Mouse (Mus musculus) neural tube, embryonic 13.5 days (tissue): ENCODE measurements at regions not wholly inside any gene's neighbourhood (a gene's known extent, or its start where the extent isn't known, plus 50 kb on each side); places are given as distances from the start of the nearest gene placed in this dataset.

Experiments
- ATAC-seq: fragments of 200-750 bp; cut with Nextera tagmentation; 2 replicates; pipeline ENCODE4 v1.8.0; 2017; ENCODE audit warnings: low read depth, mild to moderate bottlenecking, moderate TSS enrichment, moderate library complexity
- H3K27ac ChIP-seq: fragments of 300-500 bp; sonication (generic); replicated peaks from 2 replicates; pipeline ENCODE4 v1.5.1; 2015; ENCODE audit warnings: moderate library complexity, mild to moderate bottlenecking, inconsistent platforms
- H3K27me3 ChIP-seq: fragments of 300-500 bp; sonication (generic); 2 replicates; pipeline ENCODE4 v1.6.1; 2015; ENCODE audit warnings: mild to moderate bottlenecking, inconsistent platforms
- H3K36me3 ChIP-seq: fragments of 300-500 bp; sonication (generic); 2 replicates; pipeline ENCODE4 v1.6.1; 2015; ENCODE audit warnings: mild to moderate bottlenecking, inconsistent platforms
- H3K4me1 ChIP-seq: fragments of 300-500 bp; sonication (generic); replicated peaks from 2 replicates; pipeline ENCODE4 v1.6.1; 2015; ENCODE audit warnings: inconsistent platforms
- H3K4me2 ChIP-seq: fragments of 300-500 bp; sonication (generic); 2 replicates; pipeline ENCODE4 v1.6.1; 2015; ENCODE audit warnings: inconsistent platforms, mild to moderate bottlenecking, moderate library complexity
- H3K4me3 ChIP-seq: fragments of 300-500 bp; sonication (generic); 2 replicates; pipeline ENCODE4 v1.5.1; 2015; ENCODE audit warnings: mild to moderate bottlenecking, inconsistent platforms
- H3K9ac ChIP-seq: fragments of 300-500 bp; sonication (generic); 2 replicates; pipeline ENCODE4 v1.6.1; 2015; ENCODE audit warnings: moderate library complexity, mild to moderate bottlenecking, inconsistent platforms
- H3K9me3 ChIP-seq: fragments of 300-500 bp; sonication (generic); 2 replicates; pipeline ENCODE4 v1.6.1; 2016; ENCODE audit warnings: inconsistent platforms
- WGBS: fragments of 180-500 bp; shearing (Covaris S2); methylation state at CpG from one replicate; pipeline ENCODE4 v1.1.7; 2015; 5-methylcytosine and 5-hydroxymethylcytosine counted together

- Histone ChIP-seq H3K27me3 (no peaks in the 10 kb centered on the region), H3K4me1 (no peaks in the 10 kb centered on the region), H3K4me2 (no peak overlapping the region), H3K9ac (no peak overlapping the region), H3K27ac (no peak overlapping the region), H3K4me3 (no peak overlapping the region), H3K36me3 (no peaks in the 10 kb centered on the region), H3K9me3 (no peaks in the 10 kb centered on the region)
- no peak for ATAC-seq
- 90% methylated on average over 7 of the region's 7 CpGs for WGBS
Measured at GRCm38 (mm10) chr15:61532808-61533207, 610.0 kb upstream of the A1bg start.

GRCm38 (mm10) chr15:61532040-61532439, 609.2 kb upstream of the A1bg start:
- Histone ChIP-seq H3K4me2 (no peak overlapping the region), H3K4me1 (no peaks in the 10 kb centered on the region), H3K27me3 (no peaks in the 10 kb centered on the region), H3K27ac (no peak overlapping the region), H3K9me3 (no peaks in the 10 kb centered on the region), H3K9ac (no peak overlapping the region), H3K4me3 (no peak overlapping the region), H3K36me3 (no peaks in the 10 kb centered on the region)
- WGBS = 89% methylated on average over 2 of the region's 2 CpGs
- no peak for ATAC-seq

- WGBS = 86% methylated on average over 2 of the region's 2 CpGs
- Histone ChIP-seq H3K27me3 (no peaks in the 10 kb centered on the region), H3K9me3 (no peaks in the 10 kb centered on the region), H3K4me2 (no peak overlapping the region), H3K27ac (no peak overlapping the region), H3K36me3 (no peaks in the 10 kb centered on the region), H3K4me1 (no peaks in the 10 kb centered on the region), H3K4me3 (no peak overlapping the region), H3K9ac (no peak overlapping the region)
- ATAC-seq = no peak
Measured at GRCm38 (mm10) chr15:61523036-61523435, 600.2 kb upstream of the A1bg start.

GRCm38 (mm10) chr15:61517265-61517664, 594.5 kb upstream of the A1bg start:
- H3K4me1 ChIP-seq = no peaks in the 10 kb centered on the region
- no peak for ATAC-seq
- WGBS = 74% methylated on average over 1 of the region's 1 CpGs

GRCm38 (mm10) chr15:61514324-61514723, 591.5 kb upstream of the A1bg start:
- H3K9ac ChIP-seq = no peak overlapping the region
- no peaks in the 10 kb centered on the region for H3K27me3 ChIP-seq
- no peak overlapping the region for H3K4me2 ChIP-seq
- no peak for ATAC-seq
- WGBS = 66% methylated on average over 1 of the region's 1 CpGs
- no peaks in the 10 kb centered on the region for H3K9me3 ChIP-seq
- no peaks in the 10 kb centered on the region for H3K36me3 ChIP-seq
- H3K4me1 ChIP-seq = no peaks in the 10 kb centered on the region; the same call in 1 of the 2 replicates
- no peak overlapping the region for H3K27ac ChIP-seq
- no peak overlapping the region for H3K4me3 ChIP-seq

More at GRCm38 (mm10) chr15:61517265-61517664, 594.5 kb upstream of the A1bg start:
- Histone ChIP-seq H3K9me3 (no peaks in the 10 kb centered on the region), H3K9ac (no peak overlapping the region), H3K36me3 (no peaks in the 10 kb centered on the region), H3K27ac (no peak overlapping the region), H3K4me2 (no peak overlapping the region), H3K4me3 (no peak overlapping the region), H3K27me3 (no peaks in the 10 kb centered on the region)

GRCm38 (mm10) chr15:61508806-61509205, 586.0 kb upstream of the A1bg start:
- no peaks in the 10 kb centered on the region for H3K27me3 ChIP-seq
- no peaks in the 10 kb centered on the region for H3K9me3 ChIP-seq
- no peak overlapping the region for H3K4me2 ChIP-seq
- no peak overlapping the region for H3K9ac ChIP-seq
- WGBS = 91% methylated on average over 6 of the region's 6 CpGs
- no peaks in the 10 kb centered on the region for H3K36me3 ChIP-seq
- no peak overlapping the region for H3K4me3 ChIP-seq
- ATAC-seq = no peak
- H3K27ac ChIP-seq = no peak overlapping the region
- no peaks in the 10 kb centered on the region; the same call in 1 of the 2 replicates for H3K4me1 ChIP-seq

- no peaks in the 10 kb centered on the region for H3K27me3 ChIP-seq
- H3K4me1 ChIP-seq = no peaks in the 10 kb centered on the region; the same call in 1 of the 2 replicates
- H3K4me3 ChIP-seq = no peak overlapping the region
- no peaks in the 10 kb centered on the region for H3K36me3 ChIP-seq
- no peak overlapping the region for H3K9ac ChIP-seq
- H3K9me3 ChIP-seq = no peaks in the 10 kb centered on the region
- H3K27ac ChIP-seq = no peak overlapping the region
- WGBS = 80% methylated on average over 6 of the region's 6 CpGs
- no peak overlapping the region for H3K4me2 ChIP-seq
- ATAC-seq = no peak
Measured at GRCm38 (mm10) chr15:61506361-61506897, 583.6 kb upstream of the A1bg start.

GRCm38 (mm10) chr15:61503436-61503835, 580.6 kb upstream of the A1bg start:
- H3K36me3 ChIP-seq = no peaks in the 10 kb centered on the region
- no peaks in the 10 kb centered on the region for H3K9me3 ChIP-seq
- no peak for ATAC-seq
- H3K4me3 ChIP-seq = no peak overlapping the region
- no peak overlapping the region for H3K4me2 ChIP-seq
- 73% methylated on average over 7 of the region's 7 CpGs for WGBS
- no peaks in the 10 kb centered on the region for H3K4me1 ChIP-seq
- no peak overlapping the region for H3K9ac ChIP-seq
- H3K27ac ChIP-seq = no peak overlapping the region
- H3K27me3 ChIP-seq = no peaks in the 10 kb centered on the region

GRCm38 (mm10) chr15:61489731-61490130, 566.9 kb upstream of the A1bg start:
- H3K27ac ChIP-seq = no peak overlapping the region
- H3K4me3 ChIP-seq = no peak overlapping the region
- H3K9ac ChIP-seq = no peak overlapping the region
- ATAC-seq = no peak
- H3K36me3 ChIP-seq = no peaks in the 10 kb centered on the region
- no peaks in the 10 kb centered on the region for H3K9me3 ChIP-seq
- H3K27me3 ChIP-seq = no peaks in the 10 kb centered on the region
- H3K4me1 ChIP-seq = no peaks in the 10 kb centered on the region
- no peak overlapping the region for H3K4me2 ChIP-seq
- 87% methylated on average over 4 of the region's 4 CpGs for WGBS

GRCm38 (mm10) chr15:61481861-61482260, 559.0 kb upstream of the A1bg start:
- H3K9ac ChIP-seq = no peak overlapping the region
- no peaks in the 10 kb centered on the region for H3K27me3 ChIP-seq
- H3K36me3 ChIP-seq = no peaks in the 10 kb centered on the region
- no peak overlapping the region for H3K4me3 ChIP-seq
- H3K9me3 ChIP-seq = no peaks in the 10 kb centered on the region
- H3K27ac ChIP-seq = no peak overlapping the region
- no peak overlapping the region for H3K4me2 ChIP-seq
- ATAC-seq = no peak
- H3K4me1 ChIP-seq = no peaks in the 10 kb centered on the region
- WGBS = 81% methylated on average over 7 of the region's 7 CpGs

- WGBS = 50% methylated on average over 1 of the region's 1 CpGs
- H3K9me3 ChIP-seq = no peaks in the 10 kb centered on the region
- no peak overlapping the region for H3K9ac ChIP-seq
- H3K4me3 ChIP-seq = no peak overlapping the region
- H3K4me1 ChIP-seq = no peaks in the 10 kb centered on the region
- no peak overlapping the region for H3K4me2 ChIP-seq
- H3K27me3 ChIP-seq = no peaks in the 10 kb centered on the region
- H3K27ac ChIP-seq = no peak overlapping the region
- no peaks in the 10 kb centered on the region for H3K36me3 ChIP-seq
- no peak for ATAC-seq
Measured at GRCm38 (mm10) chr15:61473900-61474299, 551.1 kb upstream of the A1bg start.

GRCm38 (mm10) chr15:61455042-61455441, 532.2 kb upstream of the A1bg start:
- H3K4me2 ChIP-seq = no peak overlapping the region
- H3K9me3 ChIP-seq = no peaks in the 10 kb centered on the region
- no peaks in the 10 kb centered on the region for H3K36me3 ChIP-seq
- H3K4me3 ChIP-seq = no peak overlapping the region
- no peaks in the 10 kb centered on the region for H3K27me3 ChIP-seq
- H3K27ac ChIP-seq = no peak overlapping the region
- no peak for ATAC-seq
- 88% methylated on average over 5 of the region's 5 CpGs for WGBS
- no peak overlapping the region for H3K9ac ChIP-seq
- H3K4me1 ChIP-seq = peaks cover 8% of the 10 kb centered on the region; the same call in 1 of the 2 replicates

GRCm38 (mm10) chr15:61454350-61454671, 531.5 kb upstream of the A1bg start:
- no peak for ATAC-seq
- no peaks in the 10 kb centered on the region for H3K27me3 ChIP-seq
- peaks cover 8% of the 10 kb centered on the region; the same call in 1 of the 2 replicates for H3K4me1 ChIP-seq
- 86% methylated on average over 1 of the region's 1 CpGs for WGBS
- no peak overlapping the region for H3K9ac ChIP-seq
- H3K9me3 ChIP-seq = no peaks in the 10 kb centered on the region
- no peak overlapping the region for H3K4me3 ChIP-seq
- no peak overlapping the region for H3K27ac ChIP-seq
- no peaks in the 10 kb centered on the region for H3K36me3 ChIP-seq
- no peak overlapping the region for H3K4me2 ChIP-seq
